Mouse (Mus musculus) intestine, embryonic 14.5 days (tissue): ENCODE data around the gene Slc22a12. TPM values are rescaled to one million over a fixed set of nuclear protein-coding genes. Genes with fewer than 3 reads are reported as not detected.
A peak's percentile ranks its signal among the peaks of the same experiment; 100 is the strongest.

ENCODE experiments used
- ATAC-seq: fragments of 200-750 bp; cut with Nextera tagmentation; replicated peaks from 2 replicates; pipeline ENCODE4 v1.8.0; 2017; ENCODE audit warnings: low read depth, moderate number of reproducible peaks, moderate TSS enrichment, moderate library complexity; ENCODE audit not compliant: low FRiP score, low TSS enrichment
- DNase-seq: peaks from one replicate; pipeline ENCODE4 v3.0.0-alpha.2; 2018; ENCODE audit warnings: low spot score
- H3K27ac ChIP-seq: fragments of 300-500 bp; sonication (generic); 2 replicates; pipeline ENCODE4 v1.5.1; 2014; ENCODE audit warnings: low read depth, mild to moderate bottlenecking, control low read depth
- H3K27me3 ChIP-seq: fragments of 300-500 bp; sonication (generic); replicated peaks from 2 replicates; pipeline ENCODE4 v1.6.1; 2014; ENCODE audit warnings: low read length, control low read depth; ENCODE audit not compliant: control insufficient read depth, insufficient read depth
- H3K36me3 ChIP-seq: fragments of 300-500 bp; sonication (generic); 2 replicates; pipeline ENCODE4 v1.6.1; 2014; ENCODE audit warnings: low read length, control low read depth; ENCODE audit not compliant: control insufficient read depth, insufficient read depth
- H3K4me1 ChIP-seq: fragments of 300-500 bp; sonication (generic); replicated peaks from 2 replicates; pipeline ENCODE4 v1.6.1; 2014; ENCODE audit warnings: low read length, control low read depth, mixed read lengths; ENCODE audit not compliant: control insufficient read depth, insufficient read depth
- H3K4me2 ChIP-seq: fragments of 300-500 bp; sonication (generic); 2 replicates; pipeline ENCODE4 v1.6.1; 2014; ENCODE audit warnings: low read length
- H3K4me3 ChIP-seq: fragments of 300-500 bp; sonication (generic); 2 replicates; pipeline ENCODE4 v1.5.1; 2014; ENCODE audit warnings: low read depth, low read length, control low read depth, mixed read lengths
- H3K9ac ChIP-seq: fragments of 300-500 bp; sonication (generic); 2 replicates; pipeline ENCODE4 v1.6.1; 2014; ENCODE audit warnings: mild to moderate bottlenecking, low read length
- H3K9me3 ChIP-seq: fragments of 300-500 bp; sonication (generic); 2 replicates; pipeline ENCODE4 v1.6.1; 2016; ENCODE audit warnings: low read length, control low read depth; ENCODE audit not compliant: control insufficient read depth
- WGBS: fragments of 180-500 bp; shearing (Covaris S2); extraction: QIAGEN DNeasy Blood & Tissue Kit; methylation state at CpG from one replicate; pipeline ENCODE4 v1.1.7; 2014; 5-methylcytosine and 5-hydroxymethylcytosine counted together
- polyA plus RNA-seq: library from polyadenylated mRNA; unstranded; fragments of >200 nt; fragmentation: Nextera tagmentation; extraction: Ambion mirVana; gene quantifications from 2 replicates; pipeline ENCODE4 v1.2.1, GENCODE M21; 2014

Slc22a12 gene
- polyA plus RNA-seq, 1 experiment from 2014 or later: not detected

- H3K36me3 ChIP-seq: no peaks in the 10 kb centered on the region
- no peaks in the 10 kb centered on the region for H3K9me3 ChIP-seq
- peaks cover 4% of the 10 kb centered on the region; the same call in 1 of the 2 replicates for H3K4me1 ChIP-seq
- peaks cover 21% of the 10 kb centered on the region for H3K27me3 ChIP-seq
- no peak overlapping the region for H3K4me3 ChIP-seq
- H3K9ac ChIP-seq: no peak overlapping the region
- ATAC-seq: no peak
- H3K4me2 ChIP-seq: no peak overlapping the region
- 68% methylated on average over 6 of the region's 6 CpGs for WGBS
- no peak overlapping the region for H3K27ac ChIP-seq
- DNase-seq: no peak
Observed at GRCm38 (mm10) chr19:6536696-6537095, 6.1 kb downstream of the Slc22a12 start.

GRCm38 (mm10) chr19:6536201-6536600 lies 6.6 kb downstream of the Slc22a12 start:
- H3K4me2 ChIP-seq: no peak overlapping the region
- no peak overlapping the region for H3K27ac ChIP-seq
- H3K9ac ChIP-seq: no peak overlapping the region
- H3K27me3 ChIP-seq: peaks cover 26% of the 10 kb centered on the region
- ATAC-seq (no peak), DNase-seq (no peak)
- WGBS: 64% methylated on average over 3 of the region's 3 CpGs
- H3K4me1 ChIP-seq: peaks cover 7% of the 10 kb centered on the region; the same call in 1 of the 2 replicates
- no peaks in the 10 kb centered on the region for H3K9me3 ChIP-seq
- no peaks in the 10 kb centered on the region for H3K36me3 ChIP-seq
- H3K4me3 ChIP-seq: no peak overlapping the region

- Histone ChIP-seq H3K9ac (no peak overlapping the region), H3K27me3 (peaks cover 37% of the 10 kb centered on the region), H3K9me3 (no peaks in the 10 kb centered on the region), H3K36me3 (no peaks in the 10 kb centered on the region), H3K27ac (no peak overlapping the region), H3K4me1 (peaks cover 10% of the 10 kb centered on the region; the same call in 1 of the 2 replicates), H3K4me2 (no peak overlapping the region), H3K4me3 (no peak overlapping the region)
- ATAC-seq (no peak), DNase-seq (no peak)
- 64% methylated on average over 5 of the region's 5 CpGs for WGBS
Observed at GRCm38 (mm10) chr19:6534118-6534415, 8.8 kb downstream of the Slc22a12 start.

GRCm38 (mm10) chr19:6533290-6534117 lies 9.3 kb downstream of the Slc22a12 start:
- Histone ChIP-seq H3K27me3 (peaks cover 37% of the 10 kb centered on the region), H3K27ac (no peak overlapping the region)

GRCm38 (mm10) chr19:6532656-6533055 lies 10.2 kb downstream of the Slc22a12 start:
- 7% methylated on average over 12 of the region's 13 CpGs for WGBS
- H3K27me3 ChIP-seq: peaks cover 37% of the 10 kb centered on the region
- ATAC-seq (no peak), DNase-seq (no peak)
- peaks cover 10% of the 10 kb centered on the region; the same call in 1 of the 2 replicates for H3K4me1 ChIP-seq
- no peak overlapping the region; the same call in 1 of the 2 replicates for H3K9ac ChIP-seq
- H3K27ac ChIP-seq: no peak overlapping the region
- H3K9me3 ChIP-seq: no peaks in the 10 kb centered on the region
- H3K36me3 ChIP-seq: no peaks in the 10 kb centered on the region
- peak overlapping the region; percentile 73 for H3K4me2 ChIP-seq
- H3K4me3 ChIP-seq: peak overlapping the region; percentile 44; the same call in 1 of the 2 replicates

More at GRCm38 (mm10) chr19:6533290-6534117, 9.3 kb downstream of the Slc22a12 start:
- 81% methylated on average over 11 of the region's 11 CpGs for WGBS
- no peak for DNase-seq
- no peaks in the 10 kb centered on the region for H3K9me3 ChIP-seq
- no peak for ATAC-seq
- H3K36me3 ChIP-seq: no peaks in the 10 kb centered on the region
- H3K9ac ChIP-seq: no peak overlapping the region
- H3K4me3 ChIP-seq: no peak overlapping the region
- no peak overlapping the region for H3K4me2 ChIP-seq
- peaks cover 10% of the 10 kb centered on the region; the same call in 1 of the 2 replicates for H3K4me1 ChIP-seq

GRCm38 (mm10) chr19:6531832-6532471 lies 10.9 kb downstream of the Slc22a12 start:
- Histone ChIP-seq H3K27ac (0 out of 2 replicates have a peak overlapping the region, but pooled peaks have one; percentile 1), H3K27me3 (peaks cover 37% of the 10 kb centered on the region), H3K9ac (peak overlapping the region; percentile 40), H3K36me3 (no peaks in the 10 kb centered on the region), H3K4me2 (peak overlapping the region; percentile 73), H3K4me1 (peaks cover 10% of the 10 kb centered on the region; the same call in 1 of the 2 replicates), H3K4me3 (peak overlapping the region; percentile 44), H3K9me3 (no peaks in the 10 kb centered on the region)
- 2% methylated on average over 35 of the region's 36 CpGs for WGBS
- ATAC-seq: no peak
- DNase-seq: peak; percentile 74

GRCm38 (mm10) chr19:6531011-6531631 lies 11.7 kb downstream of the Slc22a12 start:
- WGBS: under 1% methylated on average over 56 of the region's 56 CpGs
- H3K4me3 ChIP-seq: peak overlapping the region; percentile 44
- peak overlapping the region; percentile 73 for H3K4me2 ChIP-seq
- H3K4me1 ChIP-seq: peaks cover 10% of the 10 kb centered on the region; the same call in 1 of the 2 replicates
- ATAC-seq (no peak), DNase-seq (peak; percentile 74)
- peak overlapping the region; percentile 40 for H3K9ac ChIP-seq
- no peaks in the 10 kb centered on the region for H3K36me3 ChIP-seq
- H3K27ac ChIP-seq: 0 out of 2 replicates have a peak overlapping the region, but pooled peaks have one; percentile 1
- H3K9me3 ChIP-seq: no peaks in the 10 kb centered on the region
- peaks cover 37% of the 10 kb centered on the region for H3K27me3 ChIP-seq

GRCm38 (mm10) chr19:6530359-6530758 lies 12.5 kb downstream of the Slc22a12 start:
- H3K27ac ChIP-seq: no peak overlapping the region

More at GRCm38 (mm10) chr19:6530359-6530758, 12.5 kb downstream of the Slc22a12 start:
- DNase-seq: no peak
- Histone ChIP-seq H3K4me1 (peaks cover 10% of the 10 kb centered on the region; the same call in 1 of the 2 replicates), H3K36me3 (no peaks in the 10 kb centered on the region), H3K27me3 (peaks cover 37% of the 10 kb centered on the region), H3K9ac (no peak overlapping the region), H3K4me3 (no peak overlapping the region; the same call in 1 of the 2 replicates), H3K4me2 (peak overlapping the region; percentile 73), H3K9me3 (no peaks in the 10 kb centered on the region)
- WGBS: 26% methylated on average over 13 of the region's 13 CpGs
- no peak for ATAC-seq
